In genomic region chr9:123862895-123863616, GRCm38 (mm10) we compare ENCODE assay signal across 18 mouse cellular contexts. TPM values are rescaled to one million over a fixed set of nuclear protein-coding genes. Genes with fewer than 3 reads are reported as not detected.
"Had no signal": no experiment of that assay in that cellular context is flagged by ENCODE, and none has a peak within 500 bp of the region (broad histone marks: within the 10 kb centered on the region; RNA-seq: fewer than 3 reads in every experiment).

No protein-coding gene starts in this region.

- H3K4me3 ChIP-seq: left cerebral cortex, adult 2 months; limb, embryonic 15.5 days; liver, embryonic 13.5 days; megakaryocyte, embryonic 14.5 days; midbrain, embryonic 15.5 days; neural tube, embryonic 13.5 days had no signal

- H3K27ac ChIP-seq: left cerebral cortex, adult 2 months; limb, embryonic 15.5 days; liver, embryonic 13.5 days; midbrain, embryonic 15.5 days; neural tube, embryonic 13.5 days had no signal

- DNase-seq: kidney, adult 8-10 months; kidney, postnatal 25 days; liver, embryonic 13.5 days; lung, adult 18-20 months; retina, postnatal 1 day; right cerebral cortex, postnatal 14 days; thymus, adult 2 months; thymus, postnatal 25 days had no signal

- H3K4me1 ChIP-seq: limb, embryonic 15.5 days; liver, embryonic 13.5 days; midbrain, embryonic 15.5 days; neural tube, embryonic 13.5 days had no signal

- ATAC-seq: intestine, postnatal 0 days; midbrain, embryonic 15.5 days had no signal

RNA-seq across cellular contexts. Expression of gene Xcr1, which starts 1.2 kb away (rescaled TPM):
- total RNA-seq: layer of hippocampus, postnatal 25 days; left cerebral cortex, adult 2 months; left cerebral cortex, postnatal 14 days had no signal
- polyA plus RNA-seq: kidney, embryonic 16.5 days; liver, embryonic 13.5 days; midbrain, embryonic 11.5 days had no signal

RNA-seq across cellular contexts. Expression of gene Cxcr6, which starts 56.8 kb away (rescaled TPM):
- total RNA-seq: layer of hippocampus, postnatal 25 days; left cerebral cortex, adult 2 months; left cerebral cortex, postnatal 14 days had no signal
